28 mouse cellular contexts compared by ENCODE assay signal in the genomic region with DNA sequence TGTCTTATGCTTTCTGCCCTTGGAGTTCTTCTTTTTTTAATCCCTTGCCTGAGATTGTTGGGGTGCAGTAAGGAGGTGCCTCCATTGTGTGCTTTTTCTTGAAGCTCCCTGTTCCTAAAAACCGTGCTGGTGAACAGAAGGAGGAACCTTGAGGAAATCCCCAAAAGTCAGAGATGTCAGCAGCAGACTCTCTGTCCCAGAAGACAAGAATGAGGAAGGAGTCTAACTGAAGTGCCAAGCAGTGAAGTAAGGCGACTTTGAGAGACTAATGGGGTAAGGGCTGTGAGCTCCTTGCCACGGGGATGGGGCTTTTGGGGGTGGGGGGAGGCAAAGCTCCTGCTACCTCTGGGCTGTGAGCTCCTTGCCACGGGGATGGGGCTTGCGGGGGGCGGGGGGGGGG. TPM values are rescaled to one million over a fixed set of nuclear protein-coding genes. Genes with fewer than 3 reads are reported as not detected.
A peak's percentile ranks its signal among the peaks of the same experiment; 100 is the strongest.
DNase-seq lines count a peak whose midpoint lies in the region; ATAC-seq and TF ChIP-seq lines count a peak whose summit lies in the region.
"Had no signal": no experiment of that assay in that cellular context is flagged by ENCODE, and none has a peak within 500 bp of the region (broad histone marks: within the 10 kb centered on the region; RNA-seq: fewer than 3 reads in every experiment).

No protein-coding gene starts in this region.

- intact Hi-C loops in heart, adult 2 months (cut with DNase I): no loop called here

- H3K4me3 ChIP-seq in heart, adult 2 months: no peak overlapping the region
- H3K4me3 ChIP-seq in midbrain, embryonic 14.5 days (replicated peaks; ENCODE audit: low read depth, low read length): no peak overlapping the region
- H3K4me3 ChIP-seq in midbrain, embryonic 13.5 days (replicated peaks): no peak overlapping the region
- H3K4me3 ChIP-seq: embryonic facial prominence, embryonic 12.5 days; embryonic facial prominence, embryonic 15.5 days; forebrain, embryonic 12.5 days; heart, embryonic 12.5 days; heart, embryonic 15.5 days had no signal

- no peaks in the 10 kb centered on the region for H3K36me3 ChIP-seq in heart, adult 2 months (ENCODE audit: control insufficient read depth, insufficient read depth, low read length)
- no peaks in the 10 kb centered on the region for H3K36me3 ChIP-seq in midbrain, embryonic 14.5 days (ENCODE audit: control insufficient read depth, insufficient read depth, low read length)
- no peaks in the 10 kb centered on the region for H3K36me3 ChIP-seq in midbrain, embryonic 13.5 days
- H3K36me3 ChIP-seq: embryonic facial prominence, embryonic 12.5 days; embryonic facial prominence, embryonic 15.5 days; forebrain, embryonic 12.5 days; G1E; heart, embryonic 12.5 days; heart, embryonic 15.5 days had no signal

- H3K9me3 ChIP-seq in midbrain, embryonic 14.5 days (ENCODE audit: control insufficient read depth, low read length): no peaks in the 10 kb centered on the region
- no peaks in the 10 kb centered on the region for H3K9me3 ChIP-seq in midbrain, embryonic 13.5 days
- H3K9me3 ChIP-seq: embryonic facial prominence, embryonic 12.5 days; embryonic facial prominence, embryonic 15.5 days; forebrain, embryonic 12.5 days; heart, embryonic 12.5 days; heart, embryonic 15.5 days had no signal

- peak; percentile 7 to 12 for DNase-seq in heart, adult 2 months
- DNase-seq in heart, postnatal 4 days: no peak
- no peak for DNase-seq in midbrain, embryonic 14.5 days
- no peak for DNase-seq in thymus, postnatal 10 days (ENCODE audit: low spot score in 2 of 2)
- DNase-seq: adrenal gland, postnatal 10 days; adrenal gland, postnatal 36 days; B cell, adult 2 months; cerebellum, adult 18-20 months; cerebellum, adult 9-10 months; cerebellum, postnatal 14 days; gastrocnemius, postnatal 10 days; gastrocnemius, postnatal 36 days; heart, postnatal 10 days; heart, postnatal 36 days had no signal

- no peak for TF ChIP-seq POLR2A in heart, adult 2 months (IDR thresholded peaks at IDR 0.05; ENCODE audit: insufficient read depth, low read depth, low read length)

- 39% methylated on average over 6 of the region's 6 CpGs for WGBS in heart, adult 2 months
- WGBS in midbrain, embryonic 14.5 days: 44% methylated on average over 6 of the region's 6 CpGs
- WGBS in midbrain, embryonic 13.5 days: 51% methylated on average over 6 of the region's 6 CpGs

- no peak for TF ChIP-seq EP300 in heart, adult 2 months (IDR thresholded peaks at IDR 0.05; ENCODE audit: insufficient read depth, low read depth, low read length)

- no peaks in the 10 kb centered on the region for H3K4me1 ChIP-seq in heart, adult 2 months (ENCODE audit: control insufficient read depth, insufficient read depth, low read length)
- no peaks in the 10 kb centered on the region for H3K4me1 ChIP-seq in midbrain, embryonic 14.5 days (ENCODE audit: control insufficient read depth, insufficient read depth, low read length)
- no peaks in the 10 kb centered on the region for H3K4me1 ChIP-seq in midbrain, embryonic 13.5 days (replicated peaks)
- H3K4me1 ChIP-seq: forebrain, embryonic 12.5 days; heart, embryonic 12.5 days; heart, embryonic 15.5 days had no signal

- H3K4me2 ChIP-seq in midbrain, embryonic 14.5 days (ENCODE audit: low read length): no peak overlapping the region
- H3K4me2 ChIP-seq in midbrain, embryonic 13.5 days (replicated peaks): no peak overlapping the region
- H3K4me2 ChIP-seq: embryonic facial prominence, embryonic 12.5 days; embryonic facial prominence, embryonic 15.5 days; forebrain, embryonic 12.5 days; heart, embryonic 12.5 days; heart, embryonic 15.5 days; hindbrain, embryonic 14.5 days had no signal

- H3K27ac ChIP-seq in heart, adult 2 months: no peak overlapping the region
- H3K27ac ChIP-seq in midbrain, embryonic 14.5 days (replicated peaks; ENCODE audit: low read depth, low read length): 0 out of 2 replicates have a peak overlapping the region, but pooled peaks have one; percentile 13
- no peak overlapping the region for H3K27ac ChIP-seq in midbrain, embryonic 13.5 days
- H3K27ac ChIP-seq: embryonic facial prominence, embryonic 12.5 days; embryonic facial prominence, embryonic 15.5 days; forebrain, embryonic 12.5 days; heart, embryonic 15.5 days; hindbrain, embryonic 14.5 days; hindbrain, postnatal 0 days had no signal

- ATAC-seq in midbrain, embryonic 14.5 days (ENCODE audit: low FRiP score, low TSS enrichment): no peak
- no peak for ATAC-seq in midbrain, embryonic 13.5 days
- peak; percentile 74 for ATAC-seq in megakaryocyte, adult 5-6 weeks (ENCODE audit: poor library complexity, severe bottlenecking)
- ATAC-seq: forebrain, embryonic 16.5 days; hindbrain, postnatal 0 days; inflammation-experienced regulatory T-cells, adult 6 months; Patski had no signal

- no peaks in the 10 kb centered on the region for H3K79me2 ChIP-seq in heart, adult 2 months (replicated peaks; ENCODE audit: control insufficient read depth, insufficient read depth, low read length)

- TF ChIP-seq CTCF in heart, adult 2 months (IDR thresholded peaks at IDR 0.05): no peak

- no peaks in the 10 kb centered on the region for H3K27me3 ChIP-seq in heart, adult 2 months (ENCODE audit: control insufficient read depth, insufficient read depth, low read length)
- H3K27me3 ChIP-seq in midbrain, embryonic 14.5 days (ENCODE audit: control insufficient read depth, insufficient read depth, low read length): no peaks in the 10 kb centered on the region
- no peaks in the 10 kb centered on the region for H3K27me3 ChIP-seq in midbrain, embryonic 13.5 days
- H3K27me3 ChIP-seq: CH12.LX; embryonic facial prominence, embryonic 12.5 days; embryonic facial prominence, embryonic 15.5 days; forebrain, embryonic 12.5 days; heart, embryonic 12.5 days; heart, embryonic 15.5 days; Patski had no signal

- no peak overlapping the region for H3K9ac ChIP-seq in heart, adult 2 months (ENCODE audit: low read depth, low read length)
- no peak overlapping the region for H3K9ac ChIP-seq in midbrain, embryonic 14.5 days (replicated peaks; ENCODE audit: low read length)
- no peak overlapping the region for H3K9ac ChIP-seq in midbrain, embryonic 13.5 days (replicated peaks)
- H3K9ac ChIP-seq: embryonic facial prominence, embryonic 12.5 days; embryonic facial prominence, embryonic 15.5 days; forebrain, embryonic 12.5 days; heart, embryonic 12.5 days; heart, embryonic 15.5 days; hindbrain, embryonic 14.5 days had no signal

RNA-seq across cellular contexts. Expression of a gene that starts 19.1 kb away (rescaled TPM):
- 1 to 10 TPM; 1.1 to 1.7 TPM for total RNA-seq in heart, adult 2 months (2021)
- polyA plus RNA-seq in heart, adult 2 months (2012; rRNA removed): 1.2 and 1.5 TPM in 2 replicates
- 1 to 10 TPM; 1.9 to 2.0 TPM for total RNA-seq in heart, postnatal 4 days (2021)
- 0.09 and 0.25 TPM in 2 replicates for polyA plus RNA-seq in midbrain, embryonic 14.5 days (2014; fragmentation: Nextera tagmentation; extraction: Ambion mirVana)
- 0.30 and 0.39 TPM in 2 replicates for polyA plus RNA-seq in midbrain, embryonic 13.5 days (2015; fragmentation: Nextera tagmentation; extraction: Ambion mirVana)
- 7.9 and 9.1 TPM in 2 replicates for total RNA-seq in megakaryocyte, adult 5-6 weeks (2015)
- 5.8 and 8.6 TPM in 2 replicates for total RNA-seq in megakaryocyte, adult 5-6 weeks (2017)
- total RNA-seq: CH12.LX had no signal
- polyA plus RNA-seq: G1E; inflammation-experienced regulatory T-cells, adult 6 months; Patski had no signal

Comparison
In these comparisons a context has a peak if more than half of its experiments do, and no peak if none do; other contexts are left out.
1. DNase-seq: peak in heart, adult 2 months (2 of 2); none in heart, postnatal 4 days (single experiment), midbrain, embryonic 14.5 days (single experiment) and thymus, postnatal 10 days (0 of 2).